Mouse (Mus musculus): ENCODE data around the gene Fndc3b.

- TF ChIP-seq CTCF (conservative IDR thresholded peaks at IDR 0.05; ENCODE audit: insufficient read depth, insufficient read length, low read depth, low read length), result no peak
- no peak for TF ChIP-seq POLR2A (IDR thresholded peaks at IDR 0.05; ENCODE audit: low read depth, low read length)
Measured at GRCm38 (mm10) chr3:27579894-27580613, 131.1 kb downstream of the Fndc3b start.

Measured in kidney, adult 2 months (tissue).